Mouse (Mus musculus): Measurements from ENCODE around the gene Hes6. TPM values are rescaled to one million over a fixed set of nuclear protein-coding genes. Genes with fewer than 3 reads are reported as not detected.

Gene Hes6
- polyA plus RNA-seq (2012; rRNA removed), result 28.2 and 31.4 TPM in 2 replicates

DNA sequence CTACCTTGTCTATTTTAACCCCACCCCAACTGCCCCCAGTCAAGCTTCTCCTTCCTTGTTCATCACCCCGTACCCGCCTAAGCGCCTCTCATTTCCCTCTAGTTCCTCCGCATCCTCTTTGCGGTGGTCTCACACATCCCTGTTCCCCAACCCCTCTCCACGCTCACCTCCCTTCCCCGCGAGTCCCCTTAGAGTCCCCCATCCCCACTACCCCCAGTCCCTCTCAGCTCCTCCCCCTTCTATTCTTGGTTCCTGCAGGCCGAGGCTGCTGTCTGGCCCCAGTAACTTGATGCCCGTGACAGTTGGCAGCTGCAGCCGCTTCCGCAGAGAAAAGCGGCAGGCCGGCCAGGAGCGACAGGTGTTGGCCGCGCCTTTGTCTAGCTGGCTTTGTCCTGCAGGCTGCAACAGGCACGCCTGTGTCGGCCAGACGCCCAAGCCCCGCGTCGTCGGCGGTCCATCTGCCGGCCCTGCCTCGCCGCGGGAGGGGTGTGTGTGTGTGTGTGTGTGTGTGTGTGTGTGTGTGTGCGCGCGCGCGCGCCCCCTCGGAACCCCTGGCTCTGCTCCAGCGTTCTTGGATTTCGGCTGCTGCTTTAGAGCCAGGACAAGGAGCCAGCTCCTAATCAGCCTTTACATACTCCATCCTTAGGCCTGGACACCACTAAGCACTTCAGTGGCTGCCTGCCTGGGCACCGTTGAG is at the start of gene Hes6:
Gene Hes6 (minus strand): TSS at position 141 of the 697 bp plus-strand sequence.
- Histone ChIP-seq H3K27ac (ENCODE audit: insufficient read depth, low read length) (peak within 1 kb of the TSS; percentile 55), H3K4me3 (replicated peaks; ENCODE audit: insufficient read depth, low read depth, low read length) (peak within 1 kb of the TSS; percentile 80), H3K4me1 (ENCODE audit: control insufficient read depth, insufficient read depth, low read length) (peaks cover 13% of the 10 kb centered on the region; the same call in 1 of the 2 replicates), H3K27me3 (ENCODE audit: control insufficient read depth, insufficient read depth, low read length) (no peaks in the 10 kb centered on the region)
- TF ChIP-seq POLR2A (IDR thresholded peaks at IDR 0.05; ENCODE audit: borderline replicate concordance, insufficient read depth, low read length), result no peak
- TF ChIP-seq CTCF (IDR thresholded peaks at IDR 0.05; ENCODE audit: borderline replicate concordance, insufficient read depth, low read depth, low read length), result no peak
- 1% methylated on average over 32 of the region's 39 CpGs for WGBS
- peak; percentile 87 to 88 for DNase-seq

DNA sequence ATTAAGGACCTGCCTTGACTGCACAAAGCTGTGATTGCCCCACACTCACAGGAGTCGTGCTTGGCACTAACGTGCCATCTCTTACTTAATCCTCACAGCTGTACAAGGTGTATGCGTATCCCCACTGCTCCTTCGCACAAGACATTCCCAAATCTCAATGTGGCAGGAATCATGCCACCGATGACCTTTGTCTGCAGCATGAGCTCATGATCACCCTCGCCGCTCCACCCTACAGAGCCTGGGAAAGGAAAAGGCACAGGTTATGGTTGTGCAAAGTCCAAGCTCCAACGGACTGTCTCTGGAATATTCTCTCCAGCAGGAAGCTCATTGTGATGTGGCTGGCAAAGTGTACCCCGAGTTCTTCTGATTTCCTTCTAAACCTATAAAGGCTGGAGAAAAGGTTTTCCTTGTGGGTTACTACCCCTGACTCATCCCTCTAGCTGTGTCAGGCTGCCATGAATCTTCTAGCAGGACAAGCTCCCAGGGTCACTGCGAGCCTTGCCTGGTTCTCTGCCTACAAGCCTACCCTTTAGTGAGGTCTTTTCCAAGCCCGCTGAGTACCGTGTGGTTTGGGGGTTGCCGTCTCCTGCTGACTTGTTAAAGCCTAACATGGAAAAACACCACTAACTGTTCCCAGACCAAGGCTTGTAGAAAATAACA is 49.6 kb upstream of the Hes6 start:
- TF ChIP-seq CTCF (IDR thresholded peaks at IDR 0.05; ENCODE audit: borderline replicate concordance, insufficient read depth, low read depth, low read length) (no peak), POLR2A (IDR thresholded peaks at IDR 0.05; ENCODE audit: borderline replicate concordance, insufficient read depth, low read length) (no peak)
- H3K4me1 ChIP-seq (ENCODE audit: control insufficient read depth, insufficient read depth, low read length), result no peaks in the 10 kb centered on the region; the same call in 1 of the 2 replicates
- no peak overlapping the region for H3K27ac ChIP-seq (ENCODE audit: insufficient read depth, low read length)
- no peak for DNase-seq
- H3K27me3 ChIP-seq (ENCODE audit: control insufficient read depth, insufficient read depth, low read length), result no peaks in the 10 kb centered on the region
- 88% methylated on average over 13 of the region's 13 CpGs for WGBS
- no peak overlapping the region for H3K4me3 ChIP-seq (replicated peaks; ENCODE audit: insufficient read depth, low read depth, low read length)

GRCm38 (mm10) chr1:91460564-91460963 is 46.7 kb upstream of the Hes6 start:
- Histone ChIP-seq H3K27ac (ENCODE audit: insufficient read depth, low read length) (no peak overlapping the region), H3K27me3 (ENCODE audit: control insufficient read depth, insufficient read depth, low read length) (no peaks in the 10 kb centered on the region), H3K4me3 (replicated peaks; ENCODE audit: insufficient read depth, low read depth, low read length) (no peak overlapping the region), H3K4me1 (ENCODE audit: control insufficient read depth, insufficient read depth, low read length) (peaks cover 11% of the 10 kb centered on the region)
- 71% methylated on average over 4 of the region's 4 CpGs for WGBS
- DNase-seq, result no peak
- TF ChIP-seq POLR2A (IDR thresholded peaks at IDR 0.05; ENCODE audit: borderline replicate concordance, insufficient read depth, low read length) (no peak), CTCF (IDR thresholded peaks at IDR 0.05; ENCODE audit: borderline replicate concordance, insufficient read depth, low read depth, low read length) (no peak)

DNA sequence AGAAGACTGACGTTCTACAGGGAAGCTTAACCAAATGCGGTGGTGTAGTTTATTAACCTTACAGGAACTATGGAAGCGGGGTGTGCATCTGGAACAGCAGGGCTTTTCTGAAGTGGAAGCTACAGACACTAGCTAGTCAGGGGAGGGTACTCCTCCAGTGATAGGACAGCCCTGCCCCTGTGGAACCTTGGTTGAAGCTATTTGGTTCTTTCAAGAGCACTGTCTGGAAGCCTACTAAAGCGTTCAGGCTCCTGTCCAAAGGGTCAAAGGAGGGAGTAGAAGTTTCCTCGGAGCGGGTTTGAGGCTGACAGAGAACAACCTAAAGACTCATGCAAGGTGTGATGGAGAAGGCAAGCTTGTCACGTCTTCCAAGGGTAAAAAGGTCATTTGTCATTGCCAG is 46.2 kb upstream of the Hes6 start:
- Histone ChIP-seq H3K4me3 (replicated peaks; ENCODE audit: insufficient read depth, low read depth, low read length) (no peak overlapping the region), H3K4me1 (ENCODE audit: control insufficient read depth, insufficient read depth, low read length) (peaks cover 11% of the 10 kb centered on the region), H3K27ac (ENCODE audit: insufficient read depth, low read length) (no peak overlapping the region), H3K27me3 (ENCODE audit: control insufficient read depth, insufficient read depth, low read length) (no peaks in the 10 kb centered on the region)
- WGBS, result 44% methylated on average over 7 of the region's 7 CpGs
- TF ChIP-seq CTCF (IDR thresholded peaks at IDR 0.05; ENCODE audit: borderline replicate concordance, insufficient read depth, low read depth, low read length) (no peak), POLR2A (IDR thresholded peaks at IDR 0.05; ENCODE audit: borderline replicate concordance, insufficient read depth, low read length) (no peak)
- DNase-seq, result no peak

DNA sequence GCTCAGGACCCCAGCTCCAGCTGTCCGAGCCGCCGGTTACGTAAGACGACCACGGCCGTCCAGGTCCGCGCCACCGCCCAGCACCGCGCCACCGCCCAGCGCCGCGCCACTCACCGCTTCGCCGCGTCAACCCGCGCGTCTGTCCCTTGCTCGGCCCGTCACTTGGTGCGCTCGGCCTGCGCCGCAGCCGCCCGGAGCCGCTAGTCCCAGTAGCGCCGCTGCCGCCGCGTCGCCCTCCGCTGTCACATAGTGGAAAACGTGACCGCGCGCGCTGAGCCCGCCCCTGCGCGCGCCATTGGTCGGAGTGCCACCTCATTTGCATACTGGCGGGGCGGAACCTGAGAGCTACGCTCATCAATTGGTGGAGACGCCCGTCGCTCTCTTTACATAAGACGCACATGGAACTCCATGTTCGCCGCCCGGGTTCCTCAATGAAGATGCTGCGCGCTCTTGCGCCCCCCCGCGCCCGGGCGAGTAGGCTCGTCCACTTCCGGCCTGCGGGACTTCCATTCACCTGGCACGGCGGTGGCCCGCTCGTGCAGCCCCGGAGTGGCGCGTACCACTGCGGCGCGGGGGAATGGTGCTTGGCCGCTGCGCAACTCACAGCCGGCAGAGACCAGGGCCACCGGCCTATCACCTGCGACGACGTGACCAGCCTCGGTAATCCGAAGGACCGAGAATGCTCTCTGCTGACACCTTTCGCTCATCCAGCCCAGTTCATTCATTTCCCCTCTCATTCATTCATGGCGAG is 45.4 kb upstream of the Hes6 start, which contains the start of gene Per2:
Gene Per2 (minus strand): TSS at position 266 of the 751 bp plus-strand sequence.
- H3K27me3 ChIP-seq (ENCODE audit: control insufficient read depth, insufficient read depth, low read length), result no peaks in the 10 kb centered on the region
- H3K27ac ChIP-seq (ENCODE audit: insufficient read depth, low read length), result peak within 1 kb of the TSS; percentile 62
- H3K4me3 ChIP-seq (replicated peaks; ENCODE audit: insufficient read depth, low read depth, low read length), result peak within 1 kb of the TSS; percentile 71
- under 1% methylated on average over 91 of the region's 91 CpGs for WGBS
- peak; percentile 99 to 100 for DNase-seq
- H3K4me1 ChIP-seq (ENCODE audit: control insufficient read depth, insufficient read depth, low read length), result peaks cover 15% of the 10 kb centered on the region
- TF ChIP-seq CTCF (IDR thresholded peaks at IDR 0.05; ENCODE audit: borderline replicate concordance, insufficient read depth, low read depth, low read length), result peak; percentile 37; the same call in 1 of the 2 replicates
- TF ChIP-seq POLR2A (IDR thresholded peaks at IDR 0.05; ENCODE audit: borderline replicate concordance, insufficient read depth, low read length), result peak; percentile 57

GRCm38 (mm10) chr1:91458223-91458861 is 44.5 kb upstream of the Hes6 start:
- TF ChIP-seq POLR2A (IDR thresholded peaks at IDR 0.05; ENCODE audit: borderline replicate concordance, insufficient read depth, low read length), result no peak
- DNase-seq, result peak; percentile 53 to 72
- H3K4me3 ChIP-seq (replicated peaks; ENCODE audit: insufficient read depth, low read depth, low read length), result peak overlapping the region; percentile 71
- peaks cover 15% of the 10 kb centered on the region for H3K4me1 ChIP-seq (ENCODE audit: control insufficient read depth, insufficient read depth, low read length)
- peak overlapping the region; percentile 62 for H3K27ac ChIP-seq (ENCODE audit: insufficient read depth, low read length)
- H3K27me3 ChIP-seq (ENCODE audit: control insufficient read depth, insufficient read depth, low read length), result no peaks in the 10 kb centered on the region
- WGBS, result under 1% methylated on average over 8 of the region's 8 CpGs

- 27% methylated on average over 5 of the region's 5 CpGs for WGBS
- Histone ChIP-seq H3K4me1 (ENCODE audit: control insufficient read depth, insufficient read depth, low read length) (peaks cover 15% of the 10 kb centered on the region), H3K4me3 (replicated peaks; ENCODE audit: insufficient read depth, low read depth, low read length) (peak overlapping the region; percentile 71), H3K27me3 (ENCODE audit: control insufficient read depth, insufficient read depth, low read length) (no peaks in the 10 kb centered on the region), H3K27ac (ENCODE audit: insufficient read depth, low read length) (no peak overlapping the region)
- no peak for DNase-seq
- TF ChIP-seq POLR2A (IDR thresholded peaks at IDR 0.05; ENCODE audit: borderline replicate concordance, insufficient read depth, low read length) (no peak), CTCF (IDR thresholded peaks at IDR 0.05; ENCODE audit: borderline replicate concordance, insufficient read depth, low read depth, low read length) (no peak)
Observed at GRCm38 (mm10) chr1:91457698-91458097, 43.9 kb upstream of the Hes6 start.

All from cerebellum, adult 2 months (tissue).